Mouse (Mus musculus) bone marrow, adult 2 months (tissue): Measurements from ENCODE around the gene Als2.

ENCODE experiments used
- CTCF ChIP-seq: fragments of 200-500 bp; IDR thresholded peaks from 2 replicates; pipeline ENCODE4 v1.5.1; 2011; ENCODE audit warnings: low read length, control low read depth; ENCODE audit not compliant: control insufficient read depth, insufficient read depth
- POLR2A ChIP-seq: fragments of 200-500 bp; IDR thresholded peaks from 2 replicates; pipeline ENCODE4 v1.6.1; 2011; ENCODE audit warnings: low read depth, mild to moderate bottlenecking, control low read depth, low read length, borderline replicate concordance; ENCODE audit not compliant: control insufficient read depth

- TF ChIP-seq POLR2A (no peak), CTCF (no peak)
These were observed 86.5 kb downstream of the Als2 start for GRCm38 (mm10) chr1:59150542-59150941.
